Mouse (Mus musculus): Measurements from ENCODE around the gene Fam19a5. TPM values are rescaled to one million over a fixed set of nuclear protein-coding genes. Genes with fewer than 3 reads are reported as not detected.

The Fam19a5 gene
- total RNA-seq, 2 experiments from 2014 or later: 114 to 116 TPM

GRCm38 (mm10) chr15:87583921-87584621, 40.0 kb downstream of the Fam19a5 start:
- DNase-seq (ENCODE audit: low spot score in 2 of 2): peak in 1 of 2 experiments; percentile 58
- intact Hi-C loops (cut with DNase I): no loop called here

GRCm38 (mm10) chr15:87590975-87591374, 46.9 kb downstream of the Fam19a5 start:
- intact Hi-C loops (cut with DNase I): no loop called here
- no peak for DNase-seq (ENCODE audit: low spot score in 2 of 2)

- intact Hi-C loops (cut with DNase I): no loop called here
- DNase-seq (ENCODE audit: low spot score in 2 of 2): no peak
These were observed 52.6 kb downstream of the Fam19a5 start for GRCm38 (mm10) chr15:87596731-87597130.

GRCm38 (mm10) chr15:87597149-87597548, 53.0 kb downstream of the Fam19a5 start:
- peak; percentile 39 to 49 for DNase-seq (ENCODE audit: low spot score in 2 of 2)
- intact Hi-C loops (cut with DNase I): no loop called here

- intact Hi-C loops (cut with DNase I): no loop called here
- no peak for DNase-seq (ENCODE audit: low spot score in 2 of 2)
These were observed 53.7 kb downstream of the Fam19a5 start for GRCm38 (mm10) chr15:87597766-87598165.

- DNase-seq (ENCODE audit: low spot score in 2 of 2): no peak
- intact Hi-C loops (cut with DNase I): no loop called here
These were observed 54.5 kb downstream of the Fam19a5 start for GRCm38 (mm10) chr15:87598636-87599035.

GRCm38 (mm10) chr15:87603316-87603715, 59.2 kb downstream of the Fam19a5 start:
- no peak for DNase-seq (ENCODE audit: low spot score in 2 of 2)
- intact Hi-C loops (cut with DNase I): no loop called here

- no peak for DNase-seq (ENCODE audit: low spot score in 2 of 2)
- intact Hi-C loops (cut with DNase I): no loop called here
These were observed 61.6 kb downstream of the Fam19a5 start for GRCm38 (mm10) chr15:87605504-87606280.

- peak; percentile 43 to 54 for DNase-seq (ENCODE audit: low spot score in 2 of 2)
- intact Hi-C loops (cut with DNase I): no loop called here
These were observed 62.6 kb downstream of the Fam19a5 start for GRCm38 (mm10) chr15:87606702-87607101.

- intact Hi-C loops (cut with DNase I): no loop called here
These were observed 65.1 kb downstream of the Fam19a5 start for GRCm38 (mm10) chr15:87609236-87609635.

GRCm38 (mm10) chr15:87623966-87624609, 80.0 kb downstream of the Fam19a5 start:
- intact Hi-C loops (cut with DNase I): loop anchor here (2.0 to 10.0 kb wide), 4 partner anchors 57 to 911 kb away; no protein-coding TSS in a partner anchor

More at GRCm38 (mm10) chr15:87609236-87609635, 65.1 kb downstream of the Fam19a5 start:
- no peak for DNase-seq (ENCODE audit: low spot score in 2 of 2)

GRCm38 (mm10) chr15:87624610-87625091, 80.6 kb downstream of the Fam19a5 start:
- intact Hi-C loops (cut with DNase I): loop anchor here (2.0 to 10.0 kb wide), 8 partner anchors 57 to 1028 kb away; no protein-coding TSS in a partner anchor
- peak in 1 of 2 experiments; percentile 42 for DNase-seq (ENCODE audit: low spot score in 2 of 2)

More at GRCm38 (mm10) chr15:87623966-87624609, 80.0 kb downstream of the Fam19a5 start:
- DNase-seq (ENCODE audit: low spot score in 2 of 2): peak; percentile 91 to 93

GRCm38 (mm10) chr15:87625236-87626023, 81.3 kb downstream of the Fam19a5 start:
- intact Hi-C loops (cut with DNase I): loop anchor here (2.0 to 10.0 kb wide), 7 partner anchors 75 to 1027 kb away; no protein-coding TSS in a partner anchor
- peak; percentile 88 to 91 for DNase-seq (ENCODE audit: low spot score in 2 of 2)

- DNase-seq (ENCODE audit: low spot score in 2 of 2): no peak
- intact Hi-C loops (cut with DNase I): no loop called here
These were observed 91.2 kb downstream of the Fam19a5 start for GRCm38 (mm10) chr15:87635272-87635671.

GRCm38 (mm10) chr15:87636407-87636806, 92.3 kb downstream of the Fam19a5 start:
- intact Hi-C loops (cut with DNase I): no loop called here
- DNase-seq (ENCODE audit: low spot score in 2 of 2): no peak

GRCm38 (mm10) chr15:87637234-87637633, 93.1 kb downstream of the Fam19a5 start:
- intact Hi-C loops (cut with DNase I): no loop called here

GRCm38 (mm10) chr15:87638270-87638669, 94.2 kb downstream of the Fam19a5 start:
- no peak for DNase-seq (ENCODE audit: low spot score in 2 of 2)
- intact Hi-C loops (cut with DNase I): no loop called here

More at GRCm38 (mm10) chr15:87637234-87637633, 93.1 kb downstream of the Fam19a5 start:
- no peak for DNase-seq (ENCODE audit: low spot score in 2 of 2)

- intact Hi-C loops (cut with DNase I): no loop called here
- DNase-seq (ENCODE audit: low spot score in 2 of 2): no peak
These were observed 102.4 kb downstream of the Fam19a5 start for GRCm38 (mm10) chr15:87646313-87647061.

Measured in left cerebral cortex, postnatal 36 days (tissue).